Mouse (Mus musculus) hindbrain, embryonic 14.5 days (tissue): Measurements from ENCODE around the gene Nrap. TPM values are rescaled to one million over a fixed set of nuclear protein-coding genes. Genes with fewer than 3 reads are reported as not detected.
A peak's percentile ranks its signal among the peaks of the same experiment; 100 is the strongest.
"Not testable (repeated sequence)": the region's sequence is repeated elsewhere in the genome, so short reads cannot be mapped to it uniquely, and the experiment has no call there.

ENCODE experiments used
- ATAC-seq: fragments of 200-750 bp; cut with Nextera tagmentation; 2 replicates; pipeline ENCODE4 v1.8.0; 2017; ENCODE audit warnings: moderate number of reproducible peaks, mild to moderate bottlenecking, moderate TSS enrichment, moderate library complexity; ENCODE audit not compliant: low FRiP score
- DNase-seq: peaks from one replicate; pipeline ENCODE4 v3.0.0-alpha.2; 2015; ENCODE audit warnings: low spot score
- H3K27ac ChIP-seq: fragments of 300-500 bp; sonication (generic); 2 replicates; pipeline ENCODE4 v1.5.1; 2014; ENCODE audit warnings: mild to moderate bottlenecking, moderate library complexity
- H3K27me3 ChIP-seq: fragments of 300-500 bp; sonication (generic); 2 replicates; pipeline ENCODE4 v1.6.1; 2014; ENCODE audit warnings: mild to moderate bottlenecking, low read length, mixed read lengths; ENCODE audit not compliant: control insufficient read depth, insufficient read depth
- H3K36me3 ChIP-seq: fragments of 300-500 bp; sonication (generic); replicated peaks from 2 replicates; pipeline ENCODE4 v1.6.1; 2014; ENCODE audit not compliant: control insufficient read depth, insufficient read depth
- H3K4me1 ChIP-seq: fragments of 300-500 bp; sonication (generic); replicated peaks from 2 replicates; pipeline ENCODE4 v1.6.1; 2014; ENCODE audit warnings: antibody characterized with exemption, low read length, mixed read lengths; ENCODE audit not compliant: control insufficient read depth, insufficient read depth
- H3K4me2 ChIP-seq: fragments of 300-500 bp; sonication (generic); replicated peaks from 2 replicates; pipeline ENCODE4 v1.6.1; 2014; ENCODE audit warnings: mild to moderate bottlenecking, moderate library complexity
- H3K4me3 ChIP-seq: fragments of 300-500 bp; sonication (generic); replicated peaks from 2 replicates; pipeline ENCODE4 v1.5.1; 2014; ENCODE audit warnings: mild to moderate bottlenecking, low read length
- H3K9ac ChIP-seq: fragments of 300-500 bp; sonication (generic); 2 replicates; pipeline ENCODE4 v1.6.1; 2014
- H3K9me3 ChIP-seq: fragments of 300-500 bp; sonication (generic); 2 replicates; pipeline ENCODE4 v1.6.1; 2016; ENCODE audit warnings: low read length; ENCODE audit not compliant: control insufficient read depth
- WGBS: fragments of 180-500 bp; shearing (Covaris S2); extraction: QIAGEN DNeasy Blood & Tissue Kit; methylation state at CpG from one replicate; pipeline ENCODE4 v1.1.7; 2014; 5-methylcytosine and 5-hydroxymethylcytosine counted together
- polyA plus RNA-seq: library from polyadenylated mRNA; unstranded; fragments of >200 nt; fragmentation: Nextera tagmentation; extraction: Ambion mirVana; gene quantifications from 2 replicates; pipeline ENCODE4 v1.2.1, GENCODE M21; 2014

Nrap gene
- polyA plus RNA-seq, 1 experiment from 2014 or later, result 0.24 TPM

DNA sequence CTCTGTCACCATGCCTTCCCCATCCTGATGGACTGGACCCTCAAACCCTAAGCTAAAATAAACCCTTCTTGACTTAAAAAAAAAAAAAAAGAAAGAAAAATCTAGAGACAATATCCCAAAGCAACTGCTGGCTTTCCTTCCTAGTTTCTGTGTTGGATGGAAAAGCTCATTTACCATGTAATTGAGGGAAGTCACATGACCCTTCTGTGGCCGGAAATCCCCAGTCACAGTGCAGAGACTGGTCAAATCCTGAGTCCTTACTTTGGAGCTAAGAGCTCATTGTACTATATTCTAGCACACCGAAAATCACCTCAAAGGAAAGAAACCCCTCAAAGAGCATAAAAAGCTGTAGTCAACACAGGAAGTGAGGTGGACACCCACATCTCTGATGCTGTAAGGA is 30.9 kb downstream of the Nrap start:
- no peak overlapping the region for H3K4me2 ChIP-seq
- DNase-seq (no peak), ATAC-seq (no peak)
- WGBS, result 76% methylated on average over 2 of the region's 2 CpGs
- H3K27me3 ChIP-seq, result no peaks in the 10 kb centered on the region
- H3K27ac ChIP-seq, result no peak overlapping the region
- H3K36me3 ChIP-seq, result no peaks in the 10 kb centered on the region
- H3K9me3 ChIP-seq, result no peaks in the 10 kb centered on the region
- no peaks in the 10 kb centered on the region for H3K4me1 ChIP-seq
- no peak overlapping the region for H3K4me3 ChIP-seq
- H3K9ac ChIP-seq, result no peak overlapping the region

DNA sequence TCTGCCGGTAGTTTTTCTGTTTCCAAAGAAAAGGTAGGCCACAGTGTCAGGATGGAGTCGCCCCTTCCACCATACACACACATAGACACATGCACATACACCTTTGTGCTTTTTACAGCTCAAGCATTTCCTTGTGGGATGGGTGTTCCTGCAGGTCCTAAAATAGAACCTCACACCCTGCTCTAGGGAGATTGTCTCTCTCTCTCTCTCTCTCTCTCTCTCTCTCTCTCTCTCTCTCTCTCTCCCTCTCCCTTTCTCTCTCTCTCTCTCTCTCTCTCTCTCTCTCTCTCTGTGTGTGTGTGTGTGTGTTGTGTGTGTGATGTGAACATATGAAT is 32.5 kb downstream of the Nrap start:
- H3K9ac ChIP-seq, H3K27ac ChIP-seq, H3K4me3 ChIP-seq, DNase-seq, H3K4me1 ChIP-seq, H3K27me3 ChIP-seq, H3K9me3 ChIP-seq, ATAC-seq, H3K36me3 ChIP-seq, H3K4me2 ChIP-seq: not testable (repeated sequence)
- WGBS, result 85% methylated on average over 2 of the region's 2 CpGs

DNA sequence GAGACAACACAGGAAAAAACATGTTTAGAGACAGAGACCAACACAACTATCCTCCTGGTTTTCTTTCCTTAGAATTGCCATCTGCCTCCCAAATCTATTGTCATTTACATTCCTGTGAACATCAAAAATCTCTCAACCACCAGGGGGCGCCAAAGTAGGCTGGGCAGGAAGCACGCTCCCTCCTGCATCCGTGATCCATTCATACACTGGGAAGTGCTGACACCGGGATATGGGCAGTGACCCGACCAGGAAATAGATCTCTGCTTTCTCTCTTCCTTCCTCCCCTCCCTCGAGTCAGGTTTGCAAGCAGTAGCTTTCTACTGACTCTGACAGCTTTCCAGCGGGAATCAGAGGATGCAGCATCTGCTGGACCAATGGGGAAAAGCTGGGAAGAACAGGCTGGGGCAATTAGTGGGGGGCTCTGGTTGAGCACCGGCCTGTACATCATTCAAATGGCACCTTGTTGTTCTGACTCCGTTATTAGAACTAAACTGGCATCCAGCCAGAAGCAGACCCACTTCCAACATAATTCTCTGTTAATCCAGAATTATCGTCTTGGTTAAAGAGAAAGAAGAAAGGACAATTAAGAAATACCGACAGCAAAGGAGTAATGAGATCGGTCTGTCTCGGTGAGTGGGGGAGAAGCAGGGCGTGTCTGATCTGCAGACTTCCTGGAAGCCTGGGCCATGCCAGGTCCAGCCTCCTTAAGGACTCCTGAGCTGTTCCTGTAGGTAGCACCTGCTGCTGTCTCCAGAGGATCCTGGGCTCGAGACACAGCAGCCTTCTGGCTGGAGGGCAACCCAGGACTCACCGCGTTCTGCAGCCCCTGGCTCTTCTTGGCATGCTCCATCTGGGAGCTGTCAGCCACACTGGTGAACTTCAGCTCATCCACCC is 33.1 kb downstream of the Nrap start:
- no peak overlapping the region for H3K4me2 ChIP-seq

DNA sequence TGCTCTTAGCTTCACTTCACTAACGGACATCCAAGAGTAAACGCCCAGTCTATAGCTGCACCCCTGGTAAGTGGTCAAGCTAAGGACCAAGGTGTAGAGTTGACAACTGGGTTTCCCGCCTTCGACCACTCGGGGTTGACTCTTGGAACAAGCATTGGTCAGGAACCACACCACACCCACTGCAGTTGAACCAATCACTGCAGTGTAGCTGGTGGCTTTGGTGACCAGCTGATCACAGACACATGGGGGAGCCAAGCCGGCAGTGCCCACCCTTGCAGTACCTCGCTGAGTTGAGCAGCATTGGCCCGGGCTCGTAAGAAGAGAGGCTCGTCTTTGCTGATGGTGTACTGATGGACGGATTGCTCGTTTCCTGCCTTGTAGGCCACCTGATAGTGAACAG is 34.6 kb downstream of the Nrap start:
- no peak overlapping the region for H3K27ac ChIP-seq
- DNase-seq, result no peak
- H3K36me3 ChIP-seq, result no peaks in the 10 kb centered on the region
- H3K27me3 ChIP-seq, result no peaks in the 10 kb centered on the region
- H3K4me1 ChIP-seq, result no peaks in the 10 kb centered on the region
- H3K4me3 ChIP-seq, result no peak overlapping the region
- H3K9ac ChIP-seq, result no peak overlapping the region
- no peak overlapping the region for H3K4me2 ChIP-seq
- ATAC-seq, result no peak
- 87% methylated on average over 12 of the region's 12 CpGs for WGBS
- H3K9me3 ChIP-seq, result no peaks in the 10 kb centered on the region

More for the DNA sequence above, 33.1 kb downstream of the Nrap start:
- no peaks in the 10 kb centered on the region for H3K9me3 ChIP-seq
- H3K9ac ChIP-seq, result no peak overlapping the region
- H3K4me1 ChIP-seq, result no peaks in the 10 kb centered on the region
- H3K27me3 ChIP-seq, result no peaks in the 10 kb centered on the region
- no peak overlapping the region for H3K27ac ChIP-seq
- ATAC-seq, result no peak
- peak; percentile 62 for DNase-seq
- 44% methylated on average over 17 of the region's 17 CpGs for WGBS
- no peak overlapping the region for H3K4me3 ChIP-seq
- H3K36me3 ChIP-seq, result no peaks in the 10 kb centered on the region

DNA sequence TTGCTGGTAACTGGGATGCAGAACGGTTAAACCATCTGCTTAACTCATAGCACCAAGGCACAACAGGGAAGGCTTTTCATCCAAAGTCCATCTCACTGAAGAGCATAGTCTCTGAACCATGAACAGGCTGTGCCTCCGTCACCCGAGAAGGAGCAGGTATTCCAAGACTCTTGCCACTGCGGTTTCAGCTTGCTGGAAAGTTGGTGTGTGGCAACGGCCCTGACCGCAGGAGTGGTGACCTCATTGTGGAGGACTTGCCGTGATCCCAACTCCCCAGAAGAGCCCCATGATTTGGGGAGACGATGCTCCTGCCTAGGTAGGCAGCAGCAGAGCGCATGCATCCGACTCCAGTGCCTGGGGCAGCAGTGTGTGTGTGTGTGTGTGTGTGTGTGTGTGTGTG is 36.1 kb downstream of the Nrap start:
- H3K9ac ChIP-seq, result no peak overlapping the region
- ATAC-seq (no peak), DNase-seq (no peak)
- H3K9me3 ChIP-seq, result no peaks in the 10 kb centered on the region
- H3K4me3 ChIP-seq, result no peak overlapping the region
- no peak overlapping the region for H3K27ac ChIP-seq
- 92% methylated on average over 10 of the region's 10 CpGs for WGBS
- H3K4me2 ChIP-seq, result no peak overlapping the region
- no peaks in the 10 kb centered on the region for H3K27me3 ChIP-seq
- H3K4me1 ChIP-seq, result no peaks in the 10 kb centered on the region
- no peaks in the 10 kb centered on the region for H3K36me3 ChIP-seq

DNA sequence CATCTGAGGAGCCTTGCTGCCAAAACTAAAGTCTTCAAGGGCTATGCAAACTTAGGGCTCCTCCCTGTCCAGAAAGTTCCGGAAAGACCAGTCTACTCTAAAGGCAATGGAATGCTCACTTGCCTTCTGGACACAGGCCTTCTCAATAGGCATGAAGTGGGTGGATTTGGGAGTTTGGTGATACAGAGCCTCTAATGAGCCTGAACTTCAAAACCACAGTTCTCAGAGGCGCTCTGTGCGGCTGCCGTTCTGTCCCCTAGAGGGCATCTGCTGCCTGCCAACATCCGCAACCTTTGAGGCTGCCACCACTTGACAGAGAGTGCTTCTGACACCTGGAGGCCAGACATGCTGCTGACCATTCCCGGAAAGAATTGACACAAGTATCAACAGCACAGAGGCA is 40.5 kb downstream of the Nrap start:
- Histone ChIP-seq H3K36me3 (no peaks in the 10 kb centered on the region), H3K4me3 (no peak overlapping the region), H3K9ac (no peak overlapping the region), H3K27me3 (no peaks in the 10 kb centered on the region), H3K27ac (no peak overlapping the region), H3K9me3 (no peaks in the 10 kb centered on the region), H3K4me2 (no peak overlapping the region), H3K4me1 (peaks cover 3% of the 10 kb centered on the region; the same call in 1 of the 2 replicates)
- DNase-seq (no peak), ATAC-seq (no peak)
- 43% methylated on average over 6 of the region's 6 CpGs for WGBS

DNA sequence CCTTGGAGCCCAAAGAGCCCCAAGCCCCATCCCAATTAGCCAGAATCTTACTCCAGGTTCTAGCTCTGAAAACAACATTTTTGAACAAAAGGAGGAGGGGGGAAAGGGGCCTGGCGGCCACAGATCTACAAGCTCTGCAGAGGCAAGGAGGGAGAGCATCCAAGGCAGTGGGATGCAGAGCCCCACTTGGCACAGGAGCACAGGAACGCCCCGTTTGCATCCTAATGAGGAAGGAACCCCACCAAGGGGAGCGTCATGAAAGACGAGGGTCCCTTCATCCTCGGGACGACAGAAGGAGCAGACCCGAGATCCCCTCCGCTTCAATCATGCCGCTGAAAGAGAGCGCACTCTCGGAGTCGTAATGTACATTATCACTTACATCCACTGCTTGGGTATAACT is 43.1 kb downstream of the Nrap start:
- no peak for ATAC-seq
- Histone ChIP-seq H3K4me1 (peaks cover 11% of the 10 kb centered on the region; the same call in 1 of the 2 replicates), H3K9me3 (no peaks in the 10 kb centered on the region), H3K4me3 (no peak overlapping the region), H3K4me2 (no peak overlapping the region), H3K36me3 (no peaks in the 10 kb centered on the region), H3K27me3 (no peaks in the 10 kb centered on the region), H3K27ac (no peak overlapping the region), H3K9ac (no peak overlapping the region)
- WGBS, result 45% methylated on average over 13 of the region's 13 CpGs
- DNase-seq, result no peak

DNA sequence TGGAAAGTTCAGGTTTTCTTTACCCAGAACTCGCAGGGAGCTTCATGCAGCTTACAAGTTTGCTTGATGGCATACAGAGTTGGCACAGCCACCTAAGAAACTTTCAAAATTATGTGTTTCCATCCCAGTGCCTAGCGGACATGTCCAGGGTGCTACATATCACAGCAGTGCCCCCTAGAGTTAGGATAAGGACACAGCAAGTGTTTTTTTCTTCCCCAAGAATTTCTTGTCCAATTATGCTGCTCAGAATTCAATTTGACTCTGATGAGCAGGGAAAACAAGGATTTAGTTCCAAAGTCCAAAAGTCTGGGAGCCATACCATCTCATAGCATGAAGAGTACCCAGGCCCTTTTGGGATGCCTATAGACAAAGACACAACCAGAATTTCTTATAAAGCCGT is 43.8 kb downstream of the Nrap start:
- Histone ChIP-seq H3K4me3 (no peak overlapping the region), H3K4me1 (peaks cover 11% of the 10 kb centered on the region; the same call in 1 of the 2 replicates), H3K9me3 (no peaks in the 10 kb centered on the region), H3K27ac (no peak overlapping the region), H3K4me2 (no peak overlapping the region), H3K36me3 (no peaks in the 10 kb centered on the region), H3K27me3 (no peaks in the 10 kb centered on the region), H3K9ac (no peak overlapping the region)
- 81% methylated on average over 3 of the region's 3 CpGs for WGBS
- DNase-seq (peak; percentile 68), ATAC-seq (no peak)

DNA sequence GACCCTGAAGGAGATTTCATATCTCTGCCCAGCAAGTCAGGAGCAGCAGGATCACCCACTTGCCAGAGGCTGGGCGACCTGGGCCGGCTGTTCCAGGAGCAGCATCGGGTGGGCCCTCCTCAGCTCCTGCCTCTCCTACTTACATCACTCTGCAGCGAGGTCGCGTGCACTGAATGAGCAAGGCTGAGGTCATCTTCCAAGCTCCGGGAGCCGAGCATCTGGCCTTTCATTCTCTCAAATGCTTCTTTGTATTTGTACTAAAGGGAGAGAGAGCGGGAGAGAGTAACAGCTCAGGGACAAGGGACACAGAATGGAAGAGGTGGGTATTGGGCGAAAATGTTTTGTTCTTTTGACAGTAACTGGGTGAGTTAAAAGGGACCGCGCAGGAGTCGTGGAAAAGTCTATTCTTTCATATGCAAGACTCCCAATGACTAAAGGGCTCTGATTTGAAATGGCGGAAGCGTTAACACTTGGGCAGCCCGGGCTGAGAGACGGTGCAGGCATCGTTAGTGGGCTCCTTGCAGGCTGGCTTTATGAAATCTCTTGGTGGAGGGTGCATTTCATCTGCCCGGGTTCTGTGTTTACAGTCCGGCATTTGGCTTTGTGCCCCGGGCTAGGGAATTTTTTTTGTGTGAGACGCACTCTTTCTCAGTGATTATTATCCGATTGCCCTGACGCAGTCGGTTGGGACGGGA is 45.8 kb downstream of the Nrap start:
- WGBS, result 19% methylated on average over 26 of the region's 26 CpGs
- peaks cover 11% of the 10 kb centered on the region; the same call in 1 of the 2 replicates for H3K4me1 ChIP-seq
- ATAC-seq (peak; percentile 51; the same call in 1 of the 2 replicates), DNase-seq (peak; percentile 39)
- no peaks in the 10 kb centered on the region for H3K9me3 ChIP-seq
- no peaks in the 10 kb centered on the region for H3K36me3 ChIP-seq
- H3K4me2 ChIP-seq, result peak overlapping the region; percentile 28
- H3K27ac ChIP-seq, result no peak overlapping the region
- peak overlapping the region; percentile 3 for H3K9ac ChIP-seq
- no peak overlapping the region for H3K4me3 ChIP-seq
- H3K27me3 ChIP-seq, result no peaks in the 10 kb centered on the region
